Mouse (Mus musculus) midbrain, embryonic 16.5 days (tissue): ENCODE data around the gene Klc2. TPM values are rescaled to one million over a fixed set of nuclear protein-coding genes. Genes with fewer than 3 reads are reported as not detected.

Experiments used
- ATAC-seq: fragments of 200-750 bp; cut with Nextera tagmentation; 2 replicates; pipeline ENCODE4 v1.8.0; 2017; ENCODE audit warnings: moderate TSS enrichment
- H3K27ac ChIP-seq: fragments of 300-500 bp; sonication (generic); 2 replicates; pipeline ENCODE4 v1.5.1; 2014; ENCODE audit warnings: mild to moderate bottlenecking, low read length, mixed read lengths
- H3K27me3 ChIP-seq: fragments of 300-500 bp; sonication (generic); 2 replicates; pipeline ENCODE4 v1.6.1; 2014; ENCODE audit warnings: low read depth, low read length, mixed read lengths; ENCODE audit not compliant: control insufficient read depth, insufficient read depth
- H3K36me3 ChIP-seq: fragments of 300-500 bp; sonication (generic); 2 replicates; pipeline ENCODE4 v1.6.1; 2014; ENCODE audit warnings: mild to moderate bottlenecking, low read length, moderate library complexity, mixed read lengths; ENCODE audit not compliant: control insufficient read depth, insufficient read depth
- H3K4me1 ChIP-seq: fragments of 300-500 bp; sonication (generic); 2 replicates; pipeline ENCODE4 v1.6.1; 2014; ENCODE audit warnings: mild to moderate bottlenecking, low read length, mixed read lengths; ENCODE audit not compliant: control insufficient read depth, insufficient read depth
- H3K4me2 ChIP-seq: fragments of 300-500 bp; sonication (generic); 2 replicates; pipeline ENCODE4 v1.6.1; 2014; ENCODE audit warnings: mild to moderate bottlenecking, low read length, mixed read lengths
- H3K4me3 ChIP-seq: fragments of 300-500 bp; sonication (generic); 2 replicates; pipeline ENCODE4 v1.5.1; 2014; ENCODE audit warnings: low read depth, mild to moderate bottlenecking, low read length, moderate library complexity, mixed read lengths
- H3K9ac ChIP-seq: fragments of 300-500 bp; sonication (generic); 2 replicates; pipeline ENCODE4 v1.6.1; 2014; ENCODE audit warnings: low read depth, low read length, mixed read lengths
- H3K9me3 ChIP-seq: fragments of 300-500 bp; sonication (generic); replicated peaks from 2 replicates; pipeline ENCODE4 v1.6.1; 2014; ENCODE audit warnings: mild to moderate bottlenecking, low read length, mixed read lengths; ENCODE audit not compliant: control insufficient read depth, poor library complexity, severe bottlenecking
- WGBS: fragments of 180-500 bp; shearing (Covaris S2); extraction: QIAGEN DNeasy Blood & Tissue Kit; methylation state at CpG from one replicate; pipeline ENCODE4 v1.1.7; 2014; 5-methylcytosine and 5-hydroxymethylcytosine counted together
- polyA plus RNA-seq: library from polyadenylated mRNA; unstranded; fragments of >200 nt; fragmentation: Nextera tagmentation; extraction: Ambion mirVana; gene quantifications from 2 replicates; pipeline ENCODE4 v1.2.1, GENCODE M21; 2015

Gene Klc2
- polyA plus RNA-seq, 1 experiment from 2014 or later = 76.5 TPM

- peaks cover 32% of the 10 kb centered on the region for H3K27me3 ChIP-seq
- under 1% methylated on average over 37 of the region's 40 CpGs for WGBS
- peak overlapping the region; percentile 45 for H3K4me3 ChIP-seq
- H3K4me1 ChIP-seq = peaks cover 16% of the 10 kb centered on the region
- H3K9me3 ChIP-seq = no peaks in the 10 kb centered on the region
- no peak overlapping the region for H3K27ac ChIP-seq
- H3K9ac ChIP-seq = peak overlapping the region; percentile 53
- peak; percentile 75 for ATAC-seq
- H3K36me3 ChIP-seq = no peaks in the 10 kb centered on the region
- H3K4me2 ChIP-seq = peak overlapping the region; percentile 79
These were observed 46.6 kb downstream of the Klc2 start for GRCm38 (mm10) chr19:5071545-5072369.

- WGBS = 6% methylated on average over 11 of the region's 11 CpGs
These were observed 47.3 kb downstream of the Klc2 start for GRCm38 (mm10) chr19:5071077-5071476.

DNA sequence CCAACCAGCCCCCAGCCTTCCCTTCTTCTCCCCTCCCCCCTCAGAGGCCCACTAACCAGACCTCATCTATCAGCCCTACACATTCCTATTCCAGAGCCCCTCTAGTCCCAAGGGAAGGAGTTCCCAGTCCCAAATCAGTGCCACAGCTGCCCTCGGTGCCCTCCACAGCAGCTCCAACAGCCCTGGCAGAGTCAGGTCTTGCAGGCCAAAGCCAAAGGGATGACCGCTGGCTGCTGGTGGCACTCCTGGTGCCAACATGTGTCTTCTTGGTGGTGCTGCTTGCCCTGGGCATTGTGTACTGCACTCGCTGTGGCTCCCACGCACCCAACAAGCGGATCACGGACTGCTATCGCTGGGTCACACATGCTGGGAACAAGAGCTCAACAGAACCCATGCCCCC, 48.4 kb downstream of the Klc2 start:
- no peak overlapping the region for H3K4me2 ChIP-seq
- H3K4me3 ChIP-seq = no peak overlapping the region
- ATAC-seq = no peak
- no peaks in the 10 kb centered on the region for H3K9me3 ChIP-seq
- peaks cover 33% of the 10 kb centered on the region for H3K27me3 ChIP-seq
- no peaks in the 10 kb centered on the region for H3K36me3 ChIP-seq
- no peak overlapping the region for H3K9ac ChIP-seq
- H3K27ac ChIP-seq = no peak overlapping the region
- peaks cover 16% of the 10 kb centered on the region for H3K4me1 ChIP-seq
- WGBS = 86% methylated on average over 7 of the region's 7 CpGs

More at GRCm38 (mm10) chr19:5071077-5071476, 47.3 kb downstream of the Klc2 start:
- Histone ChIP-seq H3K9me3 (no peaks in the 10 kb centered on the region), H3K4me3 (peak overlapping the region; percentile 45), H3K9ac (peak overlapping the region; percentile 53), H3K36me3 (no peaks in the 10 kb centered on the region), H3K4me1 (peaks cover 16% of the 10 kb centered on the region), H3K27me3 (peaks cover 33% of the 10 kb centered on the region), H3K27ac (no peak overlapping the region), H3K4me2 (peak overlapping the region; percentile 79)
- no peak for ATAC-seq

DNA sequence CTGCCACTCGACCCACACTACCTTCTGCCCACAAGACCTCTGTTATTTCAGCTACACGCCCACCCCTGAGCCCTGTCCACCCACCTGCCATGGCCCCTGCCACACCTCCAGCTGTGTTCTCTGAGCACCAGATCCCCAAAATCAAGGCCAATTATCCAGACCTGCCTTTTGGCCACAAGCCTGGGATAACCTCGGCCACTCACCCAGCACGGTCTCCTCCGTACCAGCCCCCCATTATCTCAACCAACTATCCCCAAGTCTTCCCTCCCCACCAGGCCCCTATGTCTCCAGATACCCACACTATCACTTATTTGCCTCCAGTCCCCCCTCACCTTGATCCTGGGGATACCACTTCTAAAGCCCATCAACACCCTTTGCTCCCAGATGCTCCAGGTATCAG, 48.9 kb downstream of the Klc2 start:
- WGBS = 82% methylated on average over 5 of the region's 5 CpGs
- Histone ChIP-seq H3K4me2 (no peak overlapping the region), H3K9me3 (no peaks in the 10 kb centered on the region), H3K27me3 (peaks cover 31% of the 10 kb centered on the region), H3K27ac (no peak overlapping the region), H3K36me3 (no peaks in the 10 kb centered on the region), H3K9ac (no peak overlapping the region), H3K4me1 (peaks cover 16% of the 10 kb centered on the region), H3K4me3 (no peak overlapping the region)
- no peak for ATAC-seq

GRCm38 (mm10) chr19:5068570-5069234, 49.7 kb downstream of the Klc2 start:
- Histone ChIP-seq H3K36me3 (no peaks in the 10 kb centered on the region), H3K4me2 (peak overlapping the region; percentile 76), H3K9me3 (no peaks in the 10 kb centered on the region), H3K4me3 (peak overlapping the region; percentile 41), H3K9ac (peak overlapping the region; percentile 66), H3K27me3 (peaks cover 27% of the 10 kb centered on the region), H3K4me1 (peaks cover 16% of the 10 kb centered on the region), H3K27ac (no peak overlapping the region)
- WGBS = 36% methylated on average over 20 of the region's 21 CpGs
- ATAC-seq = no peak

DNA sequence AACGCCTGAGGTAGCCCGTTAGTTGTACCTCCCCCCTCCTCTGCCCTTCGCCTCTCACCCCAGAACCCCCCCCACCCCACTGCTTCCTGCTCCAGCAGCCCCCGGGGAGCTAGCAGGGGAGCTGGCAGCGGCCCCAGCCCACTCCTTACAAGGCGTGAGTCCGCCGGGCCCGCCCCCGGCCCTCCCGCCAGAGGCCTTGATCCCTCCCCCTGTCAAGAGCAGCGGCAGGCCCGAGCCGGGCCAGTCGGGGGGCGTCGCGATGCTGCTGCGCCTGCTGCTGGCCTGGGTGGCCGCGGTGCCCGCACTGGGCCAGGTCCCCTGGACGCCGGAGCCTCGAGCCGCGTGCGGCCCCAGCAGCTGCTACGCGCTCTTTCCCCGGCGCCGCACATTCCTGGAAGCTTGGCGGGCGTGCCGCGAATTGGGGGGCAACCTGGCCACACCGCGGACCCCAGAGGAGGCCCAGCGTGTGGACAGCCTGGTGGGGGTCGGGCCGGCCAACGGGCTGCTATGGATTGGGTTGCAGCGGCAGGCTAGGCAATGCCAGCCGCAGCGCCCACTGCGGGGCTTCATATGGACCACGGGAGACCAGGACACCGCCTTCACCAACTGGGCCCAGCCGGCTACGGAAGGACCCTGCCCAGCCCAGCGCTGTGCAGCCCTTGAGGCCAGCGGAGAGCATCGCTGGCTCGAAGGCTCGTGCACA, 50.3 kb downstream of the Klc2 start, which contains the start of gene Cd248:
Gene Cd248, plus strand, starts transcription at position 212 of the 703 bp plus-strand sequence.
- no peak for ATAC-seq
- peak within 1 kb of the TSS; percentile 76 for H3K4me2 ChIP-seq
- peak within 1 kb of the TSS; percentile 41 for H3K4me3 ChIP-seq
- H3K27me3 ChIP-seq = peaks cover 27% of the 10 kb centered on the region
- no peak within 1 kb of the TSS for H3K27ac ChIP-seq
- H3K9me3 ChIP-seq = no peaks in the 10 kb centered on the region
- no peaks in the 10 kb centered on the region for H3K36me3 ChIP-seq
- H3K9ac ChIP-seq = peak within 1 kb of the TSS; percentile 66
- under 1% methylated on average over 49 of the region's 56 CpGs for WGBS
- peaks cover 15% of the 10 kb centered on the region for H3K4me1 ChIP-seq

DNA sequence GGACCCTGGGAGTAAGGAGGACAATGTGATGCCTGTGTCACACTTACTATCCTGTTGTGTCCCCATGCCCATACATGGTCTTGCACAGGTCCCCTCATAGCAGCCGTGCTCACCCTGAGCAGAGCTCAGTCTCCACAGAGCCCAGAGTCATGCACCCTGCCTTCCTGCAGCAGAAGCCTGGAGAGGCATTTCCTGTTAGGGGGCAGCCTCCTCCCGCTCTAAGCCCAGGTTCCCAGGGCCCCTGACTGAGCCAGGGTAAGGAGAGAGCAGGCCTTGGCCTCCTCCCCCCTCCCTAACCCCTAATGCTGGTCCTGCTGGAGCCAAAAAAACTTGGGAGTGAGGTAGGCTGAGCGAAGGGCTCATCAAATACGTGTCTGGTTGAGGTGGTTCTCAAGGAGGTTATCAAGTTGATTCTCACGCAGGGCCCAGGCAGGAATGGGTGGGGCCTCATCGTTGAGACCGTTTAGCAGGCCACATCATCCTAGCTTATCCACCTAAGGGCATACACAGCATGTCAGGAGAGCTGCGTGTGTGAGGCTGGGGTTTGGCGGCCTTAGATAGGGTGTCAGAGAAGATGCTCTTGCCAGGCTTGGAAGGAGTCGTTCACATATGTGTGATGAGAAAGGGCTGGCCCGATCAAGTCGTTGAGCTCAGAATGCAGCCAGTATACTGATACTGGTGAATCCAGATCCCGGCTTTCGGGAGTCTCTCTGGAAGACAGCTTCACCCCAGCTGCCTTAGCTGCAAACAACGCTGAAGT, 51.1 kb downstream of the Klc2 start:
- peaks cover 27% of the 10 kb centered on the region for H3K27me3 ChIP-seq
- no peak overlapping the region; the same call in 1 of the 2 replicates for H3K9ac ChIP-seq
- H3K27ac ChIP-seq = no peak overlapping the region

DNA sequence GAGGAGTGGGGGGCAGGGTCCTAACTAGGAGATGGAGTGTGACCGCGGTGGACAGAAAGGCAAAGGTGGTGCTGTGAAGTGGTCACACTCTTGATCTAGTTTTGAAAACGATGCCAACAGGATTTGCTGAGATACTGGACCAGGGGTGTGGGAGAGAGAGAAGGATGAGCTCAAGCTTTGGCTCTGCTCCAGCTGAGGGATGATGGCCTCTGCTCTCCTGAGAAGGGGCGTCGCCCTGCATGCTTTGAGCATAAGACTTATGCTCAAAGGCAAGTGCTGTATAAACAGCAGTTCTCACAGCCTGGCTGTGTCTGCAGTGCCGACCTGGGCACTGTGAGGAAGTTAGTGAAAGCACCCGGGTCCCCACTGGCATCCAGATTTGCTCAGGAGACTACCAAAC, 53.3 kb downstream of the Klc2 start:
- H3K27ac ChIP-seq = no peak overlapping the region
- no peak overlapping the region for H3K4me3 ChIP-seq
- H3K27me3 ChIP-seq = peaks cover 22% of the 10 kb centered on the region
- ATAC-seq = no peak
- WGBS = 68% methylated on average over 7 of the region's 7 CpGs
- H3K9me3 ChIP-seq = no peaks in the 10 kb centered on the region
- no peak overlapping the region for H3K9ac ChIP-seq
- no peak overlapping the region for H3K4me2 ChIP-seq
- peaks cover 8% of the 10 kb centered on the region; the same call in 1 of the 2 replicates for H3K4me1 ChIP-seq
- H3K36me3 ChIP-seq = no peaks in the 10 kb centered on the region

More for the DNA sequence above, 51.1 kb downstream of the Klc2 start:
- Histone ChIP-seq H3K4me1 (peaks cover 14% of the 10 kb centered on the region; the same call in 1 of the 2 replicates), H3K9me3 (no peaks in the 10 kb centered on the region), H3K4me2 (peak overlapping the region; percentile 76), H3K4me3 (no peak overlapping the region), H3K36me3 (no peaks in the 10 kb centered on the region)
- ATAC-seq = no peak
- WGBS = 11% methylated on average over 15 of the region's 15 CpGs
